Mouse (Mus musculus) embryonic facial prominence, embryonic 13.5 days (tissue): Measurements from ENCODE around the gene Gm49336. TPM values are rescaled to one million over a fixed set of nuclear protein-coding genes. Genes with fewer than 3 reads are reported as not detected.

Experiments
- ATAC-seq: fragments of 200-750 bp; cut with Nextera tagmentation; 2 replicates; pipeline ENCODE4 v1.8.0; 2017; ENCODE audit warnings: low read depth; ENCODE audit not compliant: insufficient number of reproducible peaks, insufficient read depth, low FRiP score, low TSS enrichment
- H3K27ac ChIP-seq: fragments of 300-500 bp; sonication (generic); 2 replicates; pipeline ENCODE4 v1.5.1; 2015; ENCODE audit warnings: moderate library complexity, mild to moderate bottlenecking, inconsistent platforms
- H3K27me3 ChIP-seq: fragments of 300-500 bp; sonication (generic); 2 replicates; pipeline ENCODE4 v1.6.1; 2015; ENCODE audit warnings: mild to moderate bottlenecking, inconsistent platforms
- H3K36me3 ChIP-seq: fragments of 300-500 bp; sonication (generic); 2 replicates; pipeline ENCODE4 v1.6.1; 2015; ENCODE audit warnings: mild to moderate bottlenecking, inconsistent platforms
- H3K4me1 ChIP-seq: fragments of 300-500 bp; sonication (generic); 2 replicates; pipeline ENCODE4 v1.6.1; 2015; ENCODE audit warnings: inconsistent platforms
- H3K4me2 ChIP-seq: fragments of 300-500 bp; sonication (generic); 2 replicates; pipeline ENCODE4 v1.6.1; 2015; ENCODE audit warnings: moderate library complexity, mild to moderate bottlenecking, inconsistent platforms
- H3K4me3 ChIP-seq: fragments of 300-500 bp; sonication (generic); 2 replicates; pipeline ENCODE4 v1.5.1; 2015; ENCODE audit warnings: mild to moderate bottlenecking, inconsistent platforms
- H3K9ac ChIP-seq: fragments of 300-500 bp; sonication (generic); 2 replicates; pipeline ENCODE4 v1.6.1; 2015; ENCODE audit warnings: mild to moderate bottlenecking, inconsistent platforms
- H3K9me3 ChIP-seq: fragments of 300-500 bp; sonication (generic); 2 replicates; pipeline ENCODE4 v1.6.1; 2016; ENCODE audit warnings: inconsistent platforms
- WGBS: fragments of 180-500 bp; shearing (Covaris S2); methylation state at CpG from one replicate; pipeline ENCODE4 v1.1.7; 2015; ENCODE audit warnings: mixed read lengths; 5-methylcytosine and 5-hydroxymethylcytosine counted together
- polyA plus RNA-seq: library from polyadenylated mRNA; unstranded; fragments of >200 nt; fragmentation: Nextera tagmentation; extraction: Ambion mirVana; gene quantifications from 2 replicates; pipeline ENCODE4 v1.2.1, GENCODE M21; 2015

Gene Gm49336
- polyA plus RNA-seq, 1 experiment from 2014 or later: 46.0 TPM

- WGBS: 76% methylated on average over 7 of the region's 7 CpGs
- Histone ChIP-seq H3K9me3 (no peaks in the 10 kb centered on the region), H3K9ac (no peak overlapping the region), H3K27me3 (no peaks in the 10 kb centered on the region), H3K36me3 (no peaks in the 10 kb centered on the region), H3K27ac (no peak overlapping the region), H3K4me1 (peaks cover 13% of the 10 kb centered on the region), H3K4me2 (no peak overlapping the region), H3K4me3 (no peak overlapping the region)
- no peak for ATAC-seq
Measured at GRCm38 (mm10) chr14:60262316-60262715, 11.0 kb upstream of the Gm49336 start.

GRCm38 (mm10) chr14:60257851-60258250 is 6.5 kb upstream of the Gm49336 start:
- Histone ChIP-seq H3K4me1 (peaks cover 10% of the 10 kb centered on the region; the same call in 1 of the 2 replicates), H3K4me3 (no peak overlapping the region), H3K27me3 (no peaks in the 10 kb centered on the region), H3K27ac (no peak overlapping the region), H3K36me3 (no peaks in the 10 kb centered on the region), H3K9me3 (no peaks in the 10 kb centered on the region), H3K4me2 (no peak overlapping the region), H3K9ac (no peak overlapping the region)
- no peak for ATAC-seq
- WGBS: 93% methylated on average over 1 of the region's 1 CpGs

DNA sequence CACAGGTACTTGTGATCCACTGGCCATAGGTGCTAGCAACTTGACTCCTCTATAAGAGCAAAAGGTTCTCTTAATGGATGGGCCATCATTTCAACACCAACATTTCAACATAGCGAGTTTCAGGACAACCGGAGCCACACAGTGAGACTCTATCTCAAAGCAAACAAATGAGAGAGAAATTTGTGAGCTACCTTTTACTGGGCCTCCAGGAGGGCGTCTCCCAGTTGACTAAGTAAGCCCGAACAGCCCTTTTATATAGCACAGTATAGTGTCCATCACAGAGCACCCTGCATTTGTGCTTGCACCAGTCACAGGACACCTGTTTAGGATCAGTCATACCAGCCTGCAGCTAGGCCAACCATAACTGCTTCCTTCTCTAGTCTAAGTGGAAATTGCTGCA is 5.8 kb upstream of the Gm49336 start:
- Histone ChIP-seq H3K27ac (no peak overlapping the region), H3K4me2 (no peak overlapping the region), H3K4me3 (no peak overlapping the region), H3K4me1 (peaks cover 15% of the 10 kb centered on the region; the same call in 1 of the 2 replicates), H3K36me3 (no peaks in the 10 kb centered on the region), H3K9ac (no peak overlapping the region), H3K9me3 (no peaks in the 10 kb centered on the region), H3K27me3 (no peaks in the 10 kb centered on the region)
- ATAC-seq: no peak
- WGBS: 80% methylated on average over 4 of the region's 4 CpGs

GRCm38 (mm10) chr14:60256356-60256755 is 5.0 kb upstream of the Gm49336 start:
- Histone ChIP-seq H3K4me3 (no peak overlapping the region), H3K4me1 (peaks cover 15% of the 10 kb centered on the region; the same call in 1 of the 2 replicates), H3K9ac (0 out of 2 replicates have a peak overlapping the region, but pooled peaks have one; percentile 11), H3K27me3 (no peaks in the 10 kb centered on the region), H3K36me3 (no peaks in the 10 kb centered on the region), H3K4me2 (no peak overlapping the region), H3K27ac (no peak overlapping the region), H3K9me3 (no peaks in the 10 kb centered on the region)
- no peak for ATAC-seq
- WGBS: 23% methylated on average over 3 of the region's 3 CpGs

- no peak overlapping the region for H3K27ac ChIP-seq
- ATAC-seq: no peak
- no peak overlapping the region for H3K4me3 ChIP-seq
- no peaks in the 10 kb centered on the region for H3K9me3 ChIP-seq
- peaks cover 22% of the 10 kb centered on the region for H3K4me1 ChIP-seq
- H3K27me3 ChIP-seq: no peaks in the 10 kb centered on the region
- H3K4me2 ChIP-seq: no peak overlapping the region
- H3K36me3 ChIP-seq: no peaks in the 10 kb centered on the region
- no peak overlapping the region for H3K9ac ChIP-seq
Measured at GRCm38 (mm10) chr14:60254774-60255173, 3.5 kb upstream of the Gm49336 start.

- 92% methylated on average over 3 of the region's 3 CpGs for WGBS
- H3K4me2 ChIP-seq: no peak overlapping the region
- no peaks in the 10 kb centered on the region for H3K36me3 ChIP-seq
- H3K9me3 ChIP-seq: no peaks in the 10 kb centered on the region
- no peaks in the 10 kb centered on the region for H3K27me3 ChIP-seq
- no peak overlapping the region for H3K4me3 ChIP-seq
- ATAC-seq: no peak
- H3K9ac ChIP-seq: no peak overlapping the region
- no peak overlapping the region for H3K27ac ChIP-seq
- H3K4me1 ChIP-seq: peaks cover 30% of the 10 kb centered on the region
Measured at GRCm38 (mm10) chr14:60253466-60253865, 2.2 kb upstream of the Gm49336 start.

DNA sequence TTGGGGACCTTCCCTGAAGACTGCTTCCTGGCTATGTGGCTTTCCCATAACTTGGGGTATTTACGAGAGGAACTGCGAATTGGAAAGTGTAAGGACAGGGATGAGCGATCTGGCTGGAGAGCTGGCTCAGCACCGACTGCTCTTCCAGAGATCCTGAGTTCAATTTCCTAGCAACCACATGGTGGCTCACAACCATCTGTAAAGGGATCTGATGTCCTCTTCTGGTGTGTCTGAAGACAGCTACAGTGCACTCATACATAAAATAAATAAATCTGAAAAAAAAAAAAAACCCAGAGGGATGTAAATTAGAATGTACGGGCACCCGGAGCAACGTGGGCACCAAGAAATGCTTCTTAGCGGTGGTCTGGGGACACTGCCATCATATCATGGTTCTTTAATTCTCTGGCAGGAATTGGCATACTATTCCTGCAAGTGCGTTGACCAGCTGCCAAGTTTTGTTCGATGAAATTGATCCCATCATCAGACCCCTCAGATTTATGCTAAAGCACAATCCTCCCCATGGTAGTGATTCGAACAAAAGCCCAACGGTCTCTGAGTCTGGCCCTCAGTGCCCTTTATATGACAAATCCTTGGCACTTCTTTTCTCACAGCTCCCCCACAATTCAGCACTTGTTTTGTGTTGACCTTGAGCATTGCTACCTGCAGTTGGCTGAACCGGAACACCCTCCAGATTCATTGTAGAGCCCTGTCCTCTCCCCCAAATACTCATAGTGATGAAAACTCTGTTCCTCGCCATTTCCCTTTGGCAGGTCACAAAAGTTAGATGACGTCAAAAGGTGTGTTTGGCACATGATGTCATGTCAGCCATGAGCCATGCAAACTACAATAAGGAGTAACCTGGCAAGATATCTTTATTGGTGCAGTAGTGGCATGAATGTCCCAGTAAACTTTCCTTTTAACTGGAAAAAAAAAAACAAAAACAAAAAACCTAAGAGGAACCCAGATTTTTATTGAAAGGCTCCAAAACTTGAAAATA is 995 bp upstream of the Gm49336 start:
- Histone ChIP-seq H3K4me2 (peak overlapping the region; percentile 82), H3K4me1 (peaks cover 30% of the 10 kb centered on the region), H3K4me3 (peak overlapping the region; percentile 72), H3K36me3 (no peaks in the 10 kb centered on the region), H3K9ac (peak overlapping the region; percentile 93), H3K9me3 (no peaks in the 10 kb centered on the region), H3K27ac (peak overlapping the region; percentile 85), H3K27me3 (no peaks in the 10 kb centered on the region)
- ATAC-seq: no peak
- WGBS: 19% methylated on average over 15 of the region's 15 CpGs

DNA sequence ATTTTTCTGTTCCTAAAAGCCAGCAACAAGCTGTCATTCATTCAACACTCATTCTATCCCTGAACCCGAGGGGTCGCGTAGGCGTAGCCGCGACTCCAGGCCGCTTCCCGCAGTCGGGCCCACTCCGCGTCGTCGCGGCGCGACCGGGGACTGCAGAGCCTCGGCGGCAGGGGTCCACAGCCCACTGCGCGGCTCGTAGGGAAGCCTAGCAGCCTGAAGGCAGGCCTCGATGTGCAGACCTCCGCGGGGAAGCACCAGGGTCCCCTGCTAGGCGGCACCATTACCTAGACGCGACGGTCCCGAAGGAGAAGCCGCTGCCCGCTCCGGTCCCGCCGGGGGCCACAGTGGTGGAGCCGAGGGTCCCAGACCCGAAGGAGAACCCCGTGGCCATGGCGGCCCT is 428 bp downstream of the Gm49336 start:
- H3K4me2 ChIP-seq: peak overlapping the region; percentile 82
- peak; percentile 70 for ATAC-seq
- H3K36me3 ChIP-seq: no peaks in the 10 kb centered on the region
- WGBS: under 1% methylated on average over 39 of the region's 39 CpGs
- H3K4me3 ChIP-seq: peak overlapping the region; percentile 72
- peak overlapping the region; percentile 90 for H3K27ac ChIP-seq
- H3K9me3 ChIP-seq: no peaks in the 10 kb centered on the region
- peak overlapping the region; percentile 93 for H3K9ac ChIP-seq
- H3K4me1 ChIP-seq: peaks cover 23% of the 10 kb centered on the region
- no peaks in the 10 kb centered on the region for H3K27me3 ChIP-seq

- Histone ChIP-seq H3K27ac (no peak overlapping the region), H3K9ac (peak overlapping the region; percentile 93), H3K36me3 (0 out of 2 replicates have a peak, but pooled peaks cover under 1% of the 10 kb centered on the region), H3K27me3 (no peaks in the 10 kb centered on the region), H3K4me3 (peak overlapping the region; percentile 72), H3K9me3 (no peaks in the 10 kb centered on the region), H3K4me2 (peak overlapping the region; percentile 82), H3K4me1 (peaks cover 20% of the 10 kb centered on the region)
- ATAC-seq: no peak
- 17% methylated on average over 8 of the region's 8 CpGs for WGBS
Measured at GRCm38 (mm10) chr14:60250366-60250765, 941 bp downstream of the Gm49336 start.

GRCm38 (mm10) chr14:60238551-60238950 is 12.8 kb downstream of the Gm49336 start:
- 77% methylated on average over 3 of the region's 3 CpGs for WGBS
- Histone ChIP-seq H3K36me3 (peaks cover 57% of the 10 kb centered on the region), H3K4me1 (no peaks in the 10 kb centered on the region), H3K9me3 (no peaks in the 10 kb centered on the region), H3K9ac (no peak overlapping the region), H3K4me3 (no peak overlapping the region), H3K4me2 (no peak overlapping the region), H3K27me3 (no peaks in the 10 kb centered on the region), H3K27ac (no peak overlapping the region)
- ATAC-seq: no peak

DNA sequence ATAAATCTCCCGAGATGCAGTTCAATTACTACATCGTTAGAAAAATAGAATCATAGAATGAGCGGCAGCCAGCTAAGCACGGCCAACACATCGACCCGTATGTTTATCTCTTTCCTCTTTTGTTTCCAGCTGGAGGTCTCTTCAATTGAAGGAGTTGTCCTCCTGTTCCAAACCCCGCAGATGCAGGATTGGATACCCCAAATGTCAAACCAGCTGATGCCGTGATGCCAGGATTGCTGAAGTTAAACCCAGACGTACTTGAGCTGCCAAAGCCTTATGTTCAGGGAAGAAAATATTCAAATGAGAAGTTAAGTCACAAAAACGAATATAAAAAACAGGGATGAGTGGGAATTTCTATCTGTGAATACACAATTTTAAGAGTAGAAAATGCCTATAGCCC is 31.4 kb downstream of the Gm49336 start:
- Histone ChIP-seq H3K9me3 (no peaks in the 10 kb centered on the region), H3K27ac (no peak overlapping the region), H3K9ac (no peak overlapping the region), H3K4me1 (no peaks in the 10 kb centered on the region), H3K4me2 (no peak overlapping the region), H3K4me3 (no peak overlapping the region), H3K36me3 (peaks cover 33% of the 10 kb centered on the region), H3K27me3 (no peaks in the 10 kb centered on the region)
- no peak for ATAC-seq
- 91% methylated on average over 10 of the region's 10 CpGs for WGBS

DNA sequence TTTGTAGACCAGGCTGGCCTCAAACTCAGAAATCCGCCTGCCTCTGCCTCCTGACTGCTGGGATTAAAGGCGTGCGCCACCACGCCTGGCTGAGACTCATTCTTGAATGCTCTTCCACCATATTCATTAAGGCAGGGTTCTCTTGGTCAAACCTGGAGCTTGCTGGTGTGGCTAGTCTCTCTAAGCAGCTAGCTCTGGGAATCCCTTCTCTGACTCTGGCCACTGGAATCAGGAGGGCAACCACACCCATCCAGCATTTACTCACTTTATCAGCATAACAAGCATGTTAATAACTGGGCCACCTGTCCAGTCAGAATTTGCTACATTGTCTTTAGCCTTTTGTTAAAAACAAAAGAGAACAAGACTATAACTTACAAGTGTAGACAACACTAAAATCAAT is 33.7 kb downstream of the Gm49336 start:
- H3K27me3 ChIP-seq: no peaks in the 10 kb centered on the region
- 100% methylated on average over 4 of the region's 4 CpGs for WGBS
- ATAC-seq: no peak
- no peaks in the 10 kb centered on the region for H3K4me1 ChIP-seq
- peaks cover 33% of the 10 kb centered on the region for H3K36me3 ChIP-seq
- H3K9me3 ChIP-seq: no peaks in the 10 kb centered on the region
- no peak overlapping the region for H3K27ac ChIP-seq
- H3K4me2 ChIP-seq: no peak overlapping the region
- no peak overlapping the region for H3K9ac ChIP-seq
- H3K4me3 ChIP-seq: no peak overlapping the region
